ENCODE assay signal across 34 mouse cellular contexts in the genomic region with DNA sequence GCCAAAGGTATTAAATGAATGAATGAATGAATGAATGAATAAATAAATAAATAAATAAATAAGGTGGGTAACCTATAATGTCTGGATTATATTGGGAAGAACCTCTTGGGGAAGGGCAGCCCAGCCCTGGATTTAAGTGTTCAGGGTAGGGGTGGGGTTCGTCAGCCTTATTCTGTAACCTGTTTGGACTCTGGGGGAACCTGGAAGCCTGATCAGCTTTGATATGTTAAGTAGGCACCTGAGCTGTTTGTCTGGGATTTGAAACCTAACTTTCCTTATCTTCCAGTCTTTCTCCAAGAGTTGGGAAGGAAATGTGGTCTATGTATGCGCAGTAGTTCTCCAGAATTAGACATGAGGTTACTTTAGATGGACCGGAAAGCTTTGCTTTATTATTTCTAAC. TPM values are rescaled to one million over a fixed set of nuclear protein-coding genes. Genes with fewer than 3 reads are reported as not detected.
"Had no signal": no experiment of that assay in that cellular context is flagged by ENCODE, and none has a peak within 500 bp of the region (broad histone marks: within the 10 kb centered on the region; RNA-seq: fewer than 3 reads in every experiment).

No protein-coding gene starts in this region.

- DNase-seq: gastrocnemius, adult 2 months; gastrocnemius, postnatal 10 days; gastrocnemius, postnatal 25 days; heart, adult 18-20 months; heart, postnatal 14 days; heart, postnatal 36 days; kidney, adult 18-20 months; kidney, adult 8-10 months; kidney, postnatal 10 days; kidney, postnatal 25 days; kidney, postnatal 4 days; liver; liver, embryonic 13.5 days had no signal

- H3K36me3 ChIP-seq: hindbrain, embryonic 15.5 days; liver, embryonic 13.5 days had no signal

- H3K4me2 ChIP-seq: heart, embryonic 12.5 days; hindbrain, embryonic 13.5 days; hindbrain, embryonic 15.5 days; limb, embryonic 12.5 days; liver, embryonic 11.5 days; liver, embryonic 13.5 days; liver, embryonic 15.5 days had no signal

- H3K4me3 ChIP-seq: gastrocnemius, adult 2 months; heart, embryonic 10.5 days; heart, embryonic 12.5 days; hindbrain, embryonic 13.5 days; hindbrain, embryonic 15.5 days; layer of hippocampus, adult 2 months; left cerebral cortex, adult 2 months; limb, embryonic 10.5 days; limb, embryonic 12.5 days; liver, embryonic 13.5 days; liver, embryonic 15.5 days had no signal

- H3K4me1 ChIP-seq: heart, embryonic 10.5 days; heart, embryonic 12.5 days; hindbrain, embryonic 13.5 days; hindbrain, embryonic 15.5 days; limb, embryonic 10.5 days; limb, embryonic 12.5 days; liver, embryonic 13.5 days; liver, embryonic 15.5 days had no signal

- H3K9ac ChIP-seq: heart, embryonic 12.5 days; hindbrain, embryonic 13.5 days; hindbrain, embryonic 15.5 days; limb, embryonic 12.5 days; liver, embryonic 13.5 days; liver, embryonic 15.5 days had no signal

- ATAC-seq: hindbrain, postnatal 0 days; intestine, embryonic 16.5 days had no signal

- H3K9me3 ChIP-seq: heart, embryonic 10.5 days; heart, embryonic 12.5 days; hindbrain, embryonic 13.5 days; hindbrain, embryonic 15.5 days; limb, embryonic 10.5 days; limb, embryonic 12.5 days; liver, embryonic 13.5 days; liver, embryonic 15.5 days had no signal

- H3K27ac ChIP-seq: gastrocnemius, adult 2 months; heart, embryonic 10.5 days; hindbrain, embryonic 13.5 days; hindbrain, embryonic 15.5 days; hindbrain, postnatal 0 days; layer of hippocampus, adult 2 months; left cerebral cortex, adult 2 months; limb, embryonic 10.5 days; limb, embryonic 12.5 days; liver, embryonic 13.5 days; liver, embryonic 15.5 days had no signal

- H3K27me3 ChIP-seq: heart, embryonic 12.5 days; hindbrain, embryonic 13.5 days; hindbrain, embryonic 15.5 days; limb, embryonic 12.5 days; liver, embryonic 13.5 days; liver, embryonic 15.5 days had no signal

RNA-seq across cellular contexts. Expression of a gene that starts 8.4 kb away (rescaled TPM):
- total RNA-seq: gastrocnemius, adult 2 months had no signal

RNA-seq across cellular contexts. Expression of a gene that starts 33.7 kb away (rescaled TPM):
- total RNA-seq: gastrocnemius, adult 2 months; granulocyte monocyte progenitor cell, adult 5-6 weeks; heart, adult 8-10 months; hematopoietic stem cell, adult 5-6 weeks; hindbrain, postnatal 0 days; layer of hippocampus, adult 2 months; layer of hippocampus, postnatal 10 days; layer of hippocampus, postnatal 25 days; left cerebral cortex, postnatal 14 days; left cerebral cortex, postnatal 36 days had no signal
- polyA plus RNA-seq: heart, embryonic 12.5 days; heart, embryonic 14.5 days; hindbrain, embryonic 11.5 days; hindbrain, embryonic 13.5 days had no signal
